Mouse (Mus musculus) ES-Bruce4 (cell line): ENCODE measurements around the gene Fbxl8. TPM values are rescaled to one million over a fixed set of nuclear protein-coding genes. Genes with fewer than 3 reads are reported as not detected.

Experiments used
- H3K27ac ChIP-seq: 2 replicates; pipeline ENCODE4 v1.5.1; 2012; ENCODE audit warnings: low read length, inconsistent platforms; ENCODE audit not compliant: insufficient read depth
- H3K27me3 ChIP-seq: 2 replicates; pipeline ENCODE4 v1.6.1; 2012; ENCODE audit warnings: mild to moderate bottlenecking, low read length, inconsistent platforms; ENCODE audit not compliant: control insufficient read depth, poor library complexity, insufficient read depth, severe bottlenecking
- H3K36me3 ChIP-seq: 2 replicates; pipeline ENCODE4 v1.6.1; 2012; ENCODE audit warnings: inconsistent platforms, mild to moderate bottlenecking, low read length, moderate library complexity; ENCODE audit not compliant: control insufficient read depth, poor library complexity, insufficient read depth, severe bottlenecking
- H3K4me1 ChIP-seq: one replicate; pipeline ENCODE4 v1.8.1; 2011; ENCODE audit warnings: low read length; ENCODE audit not compliant: control insufficient read depth, insufficient read depth
- H3K4me3 ChIP-seq: 2 replicates; pipeline ENCODE4 v1.5.1; 2011; ENCODE audit warnings: low read depth, mild to moderate bottlenecking, low read length
- H3K9ac ChIP-seq: 2 replicates; pipeline ENCODE4 v1.6.1; 2012; ENCODE audit warnings: low read depth, mild to moderate bottlenecking, inconsistent platforms; ENCODE audit not compliant: poor library complexity, severe bottlenecking
- H3K9me3 ChIP-seq: replicated peaks from 2 replicates; pipeline ENCODE4 v1.6.1; 2012; ENCODE audit warnings: mild to moderate bottlenecking, low read length, inconsistent platforms; ENCODE audit not compliant: control insufficient read depth, poor library complexity, insufficient read depth, severe bottlenecking
- CTCF ChIP-seq: IDR thresholded peaks from one replicate; pipeline ENCODE4 v1.8.1; 2011; ENCODE audit warnings: low read depth, low read length
- EP300 ChIP-seq: IDR thresholded peaks from 2 replicates; pipeline ENCODE4 v1.6.1; 2011; ENCODE audit warnings: low read depth, low read length; ENCODE audit not compliant: insufficient read depth
- POLR2A ChIP-seq: IDR thresholded peaks from one replicate; pipeline ENCODE4 v1.8.1; 2011; ENCODE audit warnings: low read length; ENCODE audit not compliant: insufficient read depth
- polyA plus RNA-seq: library from polyadenylated mRNA; stranded (reverse); fragments of >200 nt; gene quantifications from 2 replicates; pipeline ENCODE4 v1.2.4, GENCODE M21; 2011; ENCODE audit warnings: low read depth; ENCODE audit not compliant: missing spikeins, insufficient read depth, insufficient read length

The Fbxl8 gene
- polyA plus RNA-seq, 1 experiment, result 1.5 TPM

DNA sequence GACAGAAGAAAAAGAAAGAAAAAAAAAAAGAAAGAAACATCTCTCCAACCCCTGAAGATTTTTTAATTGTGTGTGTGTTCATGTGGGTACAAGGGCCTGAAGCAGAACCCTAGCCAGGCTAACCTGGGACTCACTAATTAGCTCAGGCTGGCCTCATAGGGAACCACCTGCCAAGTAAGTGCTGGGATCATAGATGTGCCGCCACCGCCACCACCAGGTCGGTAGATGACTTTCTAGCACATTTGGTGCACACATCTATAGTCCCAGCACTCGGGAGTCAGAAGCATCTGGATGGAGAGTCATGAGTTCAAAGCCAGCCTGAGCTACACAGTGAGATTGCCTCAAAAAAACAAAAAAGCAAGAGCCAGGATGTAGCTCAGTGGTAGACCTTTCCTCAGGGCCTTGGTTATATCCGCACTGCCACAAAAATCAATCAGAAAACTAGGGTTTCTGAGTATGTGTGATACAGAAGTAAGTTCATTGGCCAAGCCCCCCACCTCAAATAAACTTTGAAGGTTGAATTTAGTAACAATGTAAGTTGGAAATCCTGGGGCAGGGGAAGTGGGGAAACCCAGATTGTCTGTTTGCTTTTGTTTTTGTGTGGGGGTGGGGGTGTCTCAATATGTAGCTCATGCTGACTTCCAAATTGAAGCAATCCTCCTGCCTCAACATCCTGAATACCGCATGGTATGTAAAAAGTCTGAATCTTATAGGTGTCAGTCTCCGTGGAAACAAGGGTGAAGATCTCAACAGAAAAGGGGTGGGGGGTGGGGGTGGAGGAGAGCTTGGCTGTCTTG lies 6.9 kb upstream of the Fbxl8 start:
- H3K4me3 ChIP-seq, result no peak overlapping the region
- no peaks in the 10 kb centered on the region for H3K9me3 ChIP-seq
- H3K27ac ChIP-seq, result no peak overlapping the region
- H3K27me3 ChIP-seq, result no peaks in the 10 kb centered on the region
- no peak for TF ChIP-seq EP300
- TF ChIP-seq CTCF, result peak; percentile 46
- no peak for TF ChIP-seq POLR2A
- no peaks in the 10 kb centered on the region for H3K4me1 ChIP-seq
- peaks cover 4% of the 10 kb centered on the region; the same call in 1 of the 2 replicates for H3K36me3 ChIP-seq
- H3K9ac ChIP-seq, result no peak overlapping the region

DNA sequence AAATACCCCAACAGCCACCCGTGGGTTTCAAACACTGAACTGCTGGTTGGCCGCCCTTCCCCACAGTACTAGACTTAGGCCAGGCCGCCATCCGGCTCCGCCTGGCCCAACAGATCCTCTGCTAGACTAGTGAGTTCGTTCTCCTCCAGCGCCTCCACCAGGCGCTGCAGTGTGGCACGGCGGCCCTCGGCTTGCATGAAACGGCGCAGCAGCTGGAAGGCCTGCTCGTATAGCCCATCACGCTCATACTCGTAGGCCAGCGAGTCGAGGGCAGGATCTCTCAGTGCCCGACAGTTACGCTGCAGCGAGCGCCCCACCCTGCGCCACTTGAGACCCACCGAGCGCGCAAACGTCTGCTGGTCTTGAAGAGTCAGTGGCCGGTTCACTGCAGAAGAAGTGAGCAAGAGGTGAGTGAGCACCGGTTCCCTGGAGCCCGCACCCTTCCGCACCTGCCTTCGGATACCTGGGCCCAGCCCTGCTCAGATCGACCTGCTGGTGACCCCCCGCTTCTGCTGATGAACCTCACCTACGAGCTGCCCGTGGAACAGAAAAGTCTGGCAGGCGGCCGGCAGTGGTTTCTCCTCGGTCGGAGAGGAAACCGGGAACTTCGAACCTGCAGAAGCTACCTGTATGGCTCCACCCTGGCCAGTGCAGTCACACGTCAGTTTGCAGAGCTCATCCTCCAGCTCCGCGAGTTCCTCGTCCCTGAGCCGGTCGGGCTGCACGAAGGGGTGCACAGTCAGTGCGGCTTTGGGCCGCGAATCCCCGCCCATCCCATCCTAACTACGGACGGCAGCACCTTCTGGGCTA lies 5.3 kb upstream of the Fbxl8 start:
- H3K9me3 ChIP-seq, result no peaks in the 10 kb centered on the region
- no peaks in the 10 kb centered on the region for H3K4me1 ChIP-seq
- peak overlapping the region; percentile 65 for H3K4me3 ChIP-seq
- no peaks in the 10 kb centered on the region for H3K27me3 ChIP-seq
- no peaks in the 10 kb centered on the region for H3K36me3 ChIP-seq
- no peak overlapping the region for H3K27ac ChIP-seq
- no peak; the same call in 1 of the 2 replicates for TF ChIP-seq EP300
- peak; percentile 33 for TF ChIP-seq CTCF
- H3K9ac ChIP-seq, result peak overlapping the region; percentile 32

DNA sequence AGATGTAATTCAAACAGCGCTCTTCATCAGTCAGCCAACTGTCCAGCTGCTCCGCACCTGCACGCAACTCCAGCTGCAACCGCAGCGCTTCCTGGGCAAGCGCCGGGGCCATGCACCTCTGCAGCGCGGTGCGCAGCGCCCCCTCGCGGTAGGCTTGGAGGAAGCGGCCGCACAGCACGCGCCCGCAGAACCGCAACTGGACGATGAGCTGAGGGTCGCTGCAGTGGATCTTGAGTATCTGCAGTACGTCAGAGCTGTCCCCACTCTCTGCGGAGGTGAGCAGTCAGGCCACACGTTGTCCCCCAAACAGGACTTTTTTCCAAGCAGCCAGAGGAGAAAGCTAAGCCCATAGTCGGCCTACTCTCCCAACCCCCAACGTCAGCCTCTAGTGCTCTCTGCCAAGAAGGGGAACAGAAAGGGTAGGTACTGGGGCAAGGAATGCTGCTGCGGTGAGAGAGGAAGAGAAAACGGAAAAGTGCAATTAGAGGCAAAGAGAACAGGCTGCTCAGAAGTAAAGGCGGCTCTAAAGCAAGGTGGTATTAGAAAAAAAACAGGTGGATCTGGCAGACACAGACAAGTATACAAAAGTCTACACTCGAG lies 4.6 kb upstream of the Fbxl8 start:
- Histone ChIP-seq H3K9ac (peak overlapping the region; percentile 32), H3K27me3 (no peaks in the 10 kb centered on the region), H3K9me3 (no peaks in the 10 kb centered on the region), H3K36me3 (no peaks in the 10 kb centered on the region), H3K4me3 (peak overlapping the region; percentile 65), H3K27ac (no peak overlapping the region), H3K4me1 (no peaks in the 10 kb centered on the region)
- TF ChIP-seq POLR2A (no peak), EP300 (0 out of 2 replicates have a peak, but pooled peaks have one; percentile 51), CTCF (peak; percentile 96)

DNA sequence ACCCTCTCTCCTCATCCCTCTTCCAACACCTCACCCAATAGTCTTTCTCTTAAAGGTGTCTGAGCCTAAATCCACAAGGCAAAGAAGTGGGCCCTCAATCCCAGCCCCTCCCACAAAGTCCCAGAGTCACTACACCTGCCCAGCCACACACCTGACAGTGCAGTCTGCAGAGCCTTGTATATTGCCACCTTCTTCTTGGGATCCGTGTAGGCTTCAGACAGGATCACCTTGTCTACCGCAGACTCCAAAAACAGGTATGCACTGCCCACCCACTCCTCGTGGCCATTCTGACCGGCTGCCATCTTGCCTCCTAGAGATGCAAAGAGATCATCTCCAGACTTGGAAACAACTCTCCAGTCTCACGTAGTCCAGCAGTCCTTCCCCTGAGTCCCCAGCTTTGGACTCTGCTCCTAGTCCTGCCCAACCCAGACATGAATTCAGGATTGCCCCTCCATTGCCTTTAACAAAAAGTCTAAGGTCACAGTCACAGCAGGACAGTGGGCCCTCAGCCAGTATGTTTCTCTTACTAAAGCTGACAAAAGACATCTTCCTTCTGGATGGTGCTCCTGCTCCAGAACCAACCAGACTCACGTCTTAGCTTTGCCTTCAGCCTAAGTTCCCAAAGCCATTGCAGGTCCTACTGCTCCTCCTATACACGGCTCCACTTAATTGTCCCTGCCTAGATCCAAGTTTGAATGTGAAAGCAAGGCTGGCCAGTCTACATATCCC lies 3.9 kb upstream of the Fbxl8 start:
- no peaks in the 10 kb centered on the region for H3K27me3 ChIP-seq
- H3K9me3 ChIP-seq, result no peaks in the 10 kb centered on the region
- TF ChIP-seq CTCF (no peak), POLR2A (no peak), EP300 (no peak)
- H3K36me3 ChIP-seq, result no peaks in the 10 kb centered on the region
- no peak overlapping the region for H3K9ac ChIP-seq
- no peaks in the 10 kb centered on the region for H3K4me1 ChIP-seq
- H3K4me3 ChIP-seq, result no peak overlapping the region
- H3K27ac ChIP-seq, result no peak overlapping the region

DNA sequence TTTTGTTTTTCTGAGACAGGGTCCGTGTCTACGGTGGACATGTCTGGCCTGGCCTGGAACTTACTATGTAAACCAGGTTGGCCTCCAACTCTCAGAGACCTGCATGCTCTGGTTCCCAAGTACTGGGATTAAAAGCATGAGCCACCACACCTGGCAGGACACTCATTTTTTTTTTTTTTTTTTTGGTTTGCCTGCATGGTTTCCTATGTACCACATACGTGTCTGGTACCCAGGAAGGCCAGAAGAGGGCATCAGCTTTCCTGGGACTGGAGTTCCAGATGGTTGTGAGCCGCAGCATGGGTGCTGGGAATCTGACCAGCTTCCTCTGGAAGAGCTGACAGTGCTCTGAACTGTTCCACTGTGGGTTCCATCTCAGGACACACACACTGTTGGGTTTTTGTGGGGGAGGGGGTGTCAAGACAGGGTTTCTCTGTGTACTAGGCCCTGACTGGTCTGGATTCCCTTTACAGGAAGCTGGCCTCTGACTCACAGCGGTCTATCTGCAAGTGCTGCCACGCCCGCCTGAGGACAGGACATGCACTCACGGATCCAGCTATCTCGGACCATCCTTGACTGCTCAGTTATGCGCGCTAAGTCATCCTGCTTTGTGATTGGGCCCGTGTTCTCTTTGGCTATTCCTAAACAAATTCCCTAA lies 3.0 kb upstream of the Fbxl8 start:
- no peaks in the 10 kb centered on the region for H3K27me3 ChIP-seq
- no peak overlapping the region for H3K4me3 ChIP-seq
- H3K27ac ChIP-seq, result no peak overlapping the region
- H3K4me1 ChIP-seq, result no peaks in the 10 kb centered on the region
- TF ChIP-seq CTCF (peak; percentile 4), EP300 (no peak), POLR2A (no peak)
- H3K9me3 ChIP-seq, result no peaks in the 10 kb centered on the region
- no peaks in the 10 kb centered on the region for H3K36me3 ChIP-seq
- H3K9ac ChIP-seq, result no peak overlapping the region
